Mouse (Mus musculus) lung, postnatal 10 days (tissue): ENCODE measurements at regions not wholly inside any gene's neighbourhood (a gene's known extent, or its start where the extent isn't known, plus 50 kb on each side); places are given as distances from the start of the nearest gene placed in this dataset.

Experiments
- DNase-seq: peaks from one replicate; pipeline ENCODE4 v3.0.0; 2021

DNA sequence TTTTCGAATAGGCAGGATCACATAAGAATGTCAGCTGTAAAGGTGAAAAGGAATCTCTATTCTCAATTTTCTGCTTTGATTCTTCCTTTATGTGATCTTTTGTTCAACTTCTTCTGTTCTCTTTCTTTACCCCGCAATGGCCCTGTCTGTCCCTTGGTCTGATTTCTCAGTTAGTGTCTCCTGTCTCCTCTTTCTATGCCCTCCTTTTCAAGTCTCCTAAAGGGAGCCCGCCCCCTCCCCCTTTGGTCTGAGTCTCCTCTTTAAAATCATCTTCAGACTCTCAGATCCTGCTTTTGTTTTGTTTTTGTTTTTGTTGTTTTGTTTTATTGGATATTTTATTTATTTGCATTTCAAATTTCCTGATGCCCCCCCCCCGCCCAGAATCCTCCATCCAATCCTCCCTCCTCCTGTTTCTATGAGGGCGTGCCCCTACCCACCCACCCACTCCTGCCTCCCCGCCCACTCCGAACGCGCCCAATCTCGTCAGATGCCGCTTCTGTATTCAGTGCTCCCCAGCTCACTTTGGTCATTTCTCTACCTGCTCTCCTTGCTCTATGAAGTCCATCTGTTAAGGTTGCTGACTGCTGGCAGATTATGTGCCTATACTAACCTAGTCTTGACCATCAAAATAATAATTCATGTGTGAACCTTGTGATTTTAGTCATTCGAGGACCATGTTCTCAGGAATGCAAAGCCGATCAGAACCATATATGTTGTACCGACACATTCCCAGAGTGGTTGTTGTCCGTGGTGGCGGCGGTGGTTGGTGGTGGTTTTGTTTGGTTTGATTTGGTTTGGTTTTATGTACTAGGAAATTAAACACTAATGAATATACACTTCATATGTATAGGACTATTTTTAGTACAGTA is 487.9 kb upstream of the Adam24 start:
- no peak for DNase-seq

DNA sequence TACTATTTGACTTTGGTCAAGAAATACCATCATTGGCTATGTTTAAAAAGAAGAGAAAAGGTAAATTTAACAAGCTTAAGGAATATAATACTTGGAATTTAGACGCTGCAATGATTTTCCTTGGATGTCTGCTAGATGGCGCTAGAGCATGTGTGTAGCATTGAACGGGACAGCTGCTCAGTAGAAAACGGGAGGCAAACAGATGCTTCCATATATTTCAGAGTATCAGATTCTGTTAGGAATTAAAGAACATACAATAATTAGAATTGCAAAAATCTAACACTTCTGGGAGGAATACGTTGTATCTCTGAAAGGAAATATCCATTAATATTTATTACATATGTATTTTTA is 487.3 kb upstream of the Adam24 start:
- DNase-seq, result peak; percentile 41

DNA sequence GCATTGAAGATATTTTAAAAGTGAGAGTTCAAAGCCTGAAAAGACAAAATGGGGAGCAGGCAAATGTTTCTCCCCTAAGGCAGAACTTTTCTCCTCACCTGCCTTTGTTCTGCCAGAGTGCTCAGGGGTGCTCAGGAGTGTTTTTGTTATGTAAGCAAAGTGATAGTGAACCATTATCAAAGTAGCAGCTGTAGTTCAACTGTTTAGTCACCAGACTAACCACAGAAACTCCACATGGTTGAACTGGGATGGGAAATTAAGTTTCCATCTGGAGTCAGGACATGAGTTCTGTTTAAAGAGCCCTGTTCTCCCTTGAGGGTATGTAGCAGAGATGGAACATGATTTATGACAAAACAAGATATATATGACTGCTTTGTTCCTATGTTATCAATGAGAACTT is 482.6 kb upstream of the Adam24 start:
- no peak for DNase-seq

DNA sequence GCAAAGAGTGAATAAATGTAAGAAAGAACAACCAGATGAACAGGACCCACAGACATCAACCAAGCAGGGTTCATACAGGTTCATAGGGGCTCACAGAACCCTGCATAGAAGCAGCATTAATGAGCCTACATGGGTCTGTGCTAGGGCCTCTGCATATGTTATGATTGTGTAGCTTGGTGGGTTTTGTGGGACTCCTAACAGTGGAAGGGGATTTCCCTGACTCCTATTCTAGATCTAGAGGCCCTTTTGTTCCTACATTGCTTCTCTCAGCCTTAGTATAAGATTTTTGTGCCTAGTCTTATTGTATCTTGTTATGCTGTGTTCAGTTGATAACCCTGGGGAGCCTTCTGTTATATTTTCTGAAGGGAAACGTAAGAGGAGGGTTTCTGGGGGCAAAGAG is 481.7 kb upstream of the Adam24 start:
- no peak for DNase-seq

DNA sequence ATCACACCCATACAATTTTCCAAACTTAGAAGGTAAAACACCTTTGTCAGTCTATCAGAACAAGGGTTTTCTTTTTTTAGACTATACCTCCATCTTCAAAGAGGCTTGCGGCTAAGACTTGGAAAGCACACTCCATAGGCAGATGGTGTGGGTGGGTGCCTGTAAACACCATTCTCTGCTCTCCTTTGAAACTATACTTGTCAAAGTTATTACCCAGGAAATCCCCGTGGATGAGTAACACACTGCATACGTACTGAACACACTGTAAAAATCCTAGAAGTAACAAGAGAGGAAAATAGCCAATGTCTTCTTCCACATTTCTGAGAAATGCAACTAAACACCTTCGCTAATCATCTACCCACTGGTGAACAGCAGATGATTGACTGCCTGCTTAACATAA is 464.0 kb upstream of the Adam24 start:
- no peak for DNase-seq

DNA sequence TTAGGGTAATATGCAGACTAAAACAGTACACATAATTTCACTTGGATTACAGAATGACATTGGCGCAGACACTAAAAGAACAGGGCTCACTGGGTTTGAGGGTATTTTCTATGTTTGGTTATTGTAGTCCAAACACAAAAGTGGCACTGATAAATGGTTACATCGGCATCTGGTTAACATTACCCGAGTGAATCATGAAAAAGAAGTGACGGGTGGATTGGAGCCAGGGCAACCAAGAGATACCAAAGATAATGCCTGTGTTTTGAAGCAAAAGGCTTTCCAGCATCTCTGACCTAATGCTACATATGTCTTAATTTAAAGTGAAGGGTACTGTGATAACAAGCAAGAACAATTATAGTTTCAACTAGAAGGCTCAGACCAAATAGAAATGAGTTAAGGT is 451.4 kb upstream of the Adam24 start:
- no peak for DNase-seq

DNA sequence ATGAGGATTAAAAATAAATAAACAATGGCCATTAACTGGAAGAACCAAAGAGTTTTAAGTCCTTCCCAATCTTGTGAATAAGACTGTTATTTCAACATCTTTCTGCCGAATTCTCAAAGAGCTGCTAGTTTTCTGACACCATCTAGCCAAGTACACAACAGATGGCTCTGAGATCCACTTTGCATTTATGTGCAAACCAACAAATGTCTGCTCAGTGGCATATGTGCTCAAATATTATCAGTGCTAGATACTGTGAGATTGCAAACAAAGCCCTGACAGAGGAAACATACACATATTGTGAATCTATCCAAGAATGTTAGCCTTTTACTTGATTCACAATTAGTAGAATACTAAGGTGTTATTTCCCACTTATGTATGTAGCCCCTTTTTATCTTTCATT is 447.6 kb upstream of the Adam24 start:
- no peak for DNase-seq
